Mouse (Mus musculus) gonadal fat pad, adult 2 months (tissue): ENCODE data around the gene Sh3bgrl3. TPM values are rescaled to one million over a fixed set of nuclear protein-coding genes. Genes with fewer than 3 reads are reported as not detected.

Experiments used
- DNase-seq: peaks from one replicate; pipeline ENCODE4 v3.0.0-alpha.2; 2012; ENCODE audit warnings: low read depth
- polyA plus RNA-seq: library from polyadenylated mRNA; depleted of rRNA; stranded (reverse); fragments of >200 nt; gene quantifications from 2 replicates; pipeline ENCODE4 v1.2.3, GENCODE M21; 2012

The Sh3bgrl3 gene
- polyA plus RNA-seq, 1 experiment: 1,090 TPM

DNA sequence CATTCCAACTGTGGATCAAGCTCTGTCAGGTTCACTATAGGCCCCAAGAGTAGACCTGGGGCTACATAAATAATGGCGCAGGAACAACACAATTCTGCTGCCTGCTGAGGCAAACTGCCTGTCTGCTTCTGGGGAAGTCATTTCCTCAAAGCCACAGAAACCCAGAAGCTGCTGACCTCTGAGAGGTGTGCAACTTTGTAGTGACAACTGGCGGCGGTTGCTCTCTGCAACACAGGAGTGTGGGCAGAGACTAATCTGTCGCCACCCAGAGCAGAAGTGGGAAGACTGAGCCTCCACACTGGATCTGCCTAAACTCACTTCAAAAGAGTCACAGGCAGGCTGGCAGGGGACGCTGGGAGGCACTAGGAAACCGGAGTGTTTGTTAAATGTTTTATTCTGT is 893 bp upstream of the Sh3bgrl3 start:
- no peak for DNase-seq

DNA sequence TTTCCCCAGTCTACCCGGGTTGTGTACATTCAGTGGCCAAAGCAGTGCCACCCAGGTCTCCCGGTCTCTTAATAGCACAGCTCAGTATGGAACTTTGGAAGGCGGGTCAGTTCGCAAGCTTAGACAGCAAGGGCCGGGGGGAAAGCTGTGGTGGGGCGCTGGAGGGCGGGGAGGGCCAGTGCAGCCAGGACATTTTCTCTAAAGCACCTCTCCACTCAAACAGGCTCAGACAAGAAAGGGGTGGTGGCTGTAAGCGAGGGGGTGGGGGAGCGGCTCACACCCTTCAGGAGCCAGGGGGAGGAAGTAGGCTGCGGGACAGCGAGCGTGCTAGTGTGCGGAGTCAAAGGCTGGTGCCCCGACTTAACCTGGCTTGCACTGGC is 384 bp upstream of the Sh3bgrl3 start:
- DNase-seq: no peak

DNA sequence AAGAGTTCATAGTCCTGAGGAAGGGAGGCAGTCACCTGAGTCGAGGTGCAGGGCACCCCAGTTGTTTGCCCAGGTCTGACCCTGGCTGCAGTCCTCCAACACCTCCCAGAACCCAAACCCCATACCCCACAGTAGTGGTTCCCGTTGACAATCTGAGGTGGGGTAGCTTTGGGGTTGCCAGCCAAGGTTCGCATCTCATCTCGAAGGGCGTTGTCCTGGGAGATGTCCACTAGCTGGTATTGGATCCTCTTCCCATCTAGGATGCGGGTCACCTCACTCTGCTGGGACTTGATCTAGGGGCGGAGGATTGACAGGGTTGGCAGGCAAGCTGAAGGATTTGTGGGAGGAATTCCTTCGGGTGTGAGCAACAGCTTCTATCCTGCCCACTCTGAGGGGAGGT is 796 bp downstream of the Sh3bgrl3 start:
- no peak for DNase-seq

DNA sequence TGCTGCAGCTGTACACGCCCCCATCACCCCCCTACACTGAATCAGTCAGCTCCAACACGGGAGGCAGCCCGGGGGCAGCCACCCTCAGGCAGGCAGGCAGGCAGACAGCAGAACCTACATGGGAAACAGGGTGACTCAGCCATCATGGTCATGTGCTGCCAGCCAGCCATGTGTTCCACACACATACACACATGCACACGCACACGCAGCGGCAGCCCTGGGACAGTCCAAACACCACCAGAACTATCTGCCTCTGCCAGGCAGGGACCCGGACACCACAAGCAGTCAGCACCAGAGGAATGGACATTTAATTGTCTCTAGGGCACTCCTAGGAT is 1.5 kb downstream of the Sh3bgrl3 start:
- DNase-seq: no peak

DNA sequence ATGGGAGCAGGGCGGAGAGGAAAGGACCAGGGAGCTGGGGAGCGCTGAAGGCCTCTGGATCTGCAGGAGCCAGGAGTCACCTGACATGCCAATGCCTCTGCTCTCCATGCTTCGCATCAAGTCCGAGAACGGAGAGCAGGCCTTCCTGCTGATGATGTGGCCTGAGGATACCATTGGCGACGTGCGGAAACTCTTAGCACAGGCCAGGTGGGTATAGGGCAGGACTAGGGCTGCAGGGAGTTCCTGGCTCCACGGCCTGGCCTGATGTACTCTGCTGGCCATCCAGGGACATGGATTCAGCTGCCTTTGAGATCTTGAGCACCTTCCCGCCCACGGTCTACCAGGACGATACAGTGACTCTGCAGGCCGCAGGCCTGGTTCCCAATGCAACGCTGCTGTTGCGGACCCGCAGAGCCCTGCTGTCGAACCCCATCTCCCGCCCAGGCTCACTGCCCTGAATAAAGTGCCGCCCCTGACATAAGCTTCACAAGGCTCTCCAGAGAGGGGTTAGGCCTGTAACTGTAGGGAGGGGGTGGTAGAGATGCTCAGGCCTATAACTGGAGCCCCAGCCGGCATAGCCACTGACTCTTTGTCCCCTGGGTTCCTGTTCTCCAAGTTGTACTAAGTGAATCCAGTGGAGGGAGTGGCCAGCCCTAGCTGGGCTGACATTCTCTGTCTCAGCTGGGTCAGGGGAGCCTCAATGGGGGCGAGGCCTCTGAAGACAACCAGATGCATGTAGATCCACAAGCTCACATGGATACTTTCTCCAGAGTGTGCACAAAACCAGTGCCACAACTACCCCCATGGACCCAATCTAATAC is 2.1 kb downstream of the Sh3bgrl3 start:
- DNase-seq: no peak

DNA sequence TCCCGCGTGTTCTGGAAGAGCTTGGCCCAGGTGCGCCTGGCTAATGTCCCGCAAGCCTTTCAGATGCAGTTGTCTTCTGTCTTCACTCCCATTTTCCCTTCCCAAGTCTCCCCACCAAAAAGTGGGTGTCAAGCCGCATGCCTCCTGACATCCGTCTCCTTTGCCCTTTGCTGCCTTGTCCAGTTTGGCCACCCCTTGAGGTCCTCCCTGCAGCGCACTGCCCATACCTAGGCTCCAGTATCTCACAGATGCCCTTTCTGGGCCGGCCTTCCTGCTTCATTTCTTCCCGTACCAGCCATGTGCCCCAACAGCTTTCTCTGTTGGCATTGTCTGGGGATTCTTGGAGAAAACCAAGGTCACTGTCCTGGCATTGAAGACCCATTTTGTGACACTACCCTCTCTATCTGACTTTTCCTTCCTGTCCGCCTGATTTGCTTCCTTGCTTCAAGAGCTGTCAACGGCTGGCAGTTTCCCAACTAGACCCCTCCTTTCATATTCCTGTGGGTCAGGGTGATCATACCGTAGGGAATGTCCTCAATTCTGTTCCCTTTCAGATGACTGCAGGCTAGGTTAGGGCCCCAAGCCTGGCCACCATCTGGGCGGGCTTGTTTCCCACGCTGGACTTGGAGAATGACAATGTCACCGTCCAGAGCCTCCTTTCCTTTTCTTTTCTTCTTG is 3.1 kb downstream of the Sh3bgrl3 start:
- no peak for DNase-seq

DNA sequence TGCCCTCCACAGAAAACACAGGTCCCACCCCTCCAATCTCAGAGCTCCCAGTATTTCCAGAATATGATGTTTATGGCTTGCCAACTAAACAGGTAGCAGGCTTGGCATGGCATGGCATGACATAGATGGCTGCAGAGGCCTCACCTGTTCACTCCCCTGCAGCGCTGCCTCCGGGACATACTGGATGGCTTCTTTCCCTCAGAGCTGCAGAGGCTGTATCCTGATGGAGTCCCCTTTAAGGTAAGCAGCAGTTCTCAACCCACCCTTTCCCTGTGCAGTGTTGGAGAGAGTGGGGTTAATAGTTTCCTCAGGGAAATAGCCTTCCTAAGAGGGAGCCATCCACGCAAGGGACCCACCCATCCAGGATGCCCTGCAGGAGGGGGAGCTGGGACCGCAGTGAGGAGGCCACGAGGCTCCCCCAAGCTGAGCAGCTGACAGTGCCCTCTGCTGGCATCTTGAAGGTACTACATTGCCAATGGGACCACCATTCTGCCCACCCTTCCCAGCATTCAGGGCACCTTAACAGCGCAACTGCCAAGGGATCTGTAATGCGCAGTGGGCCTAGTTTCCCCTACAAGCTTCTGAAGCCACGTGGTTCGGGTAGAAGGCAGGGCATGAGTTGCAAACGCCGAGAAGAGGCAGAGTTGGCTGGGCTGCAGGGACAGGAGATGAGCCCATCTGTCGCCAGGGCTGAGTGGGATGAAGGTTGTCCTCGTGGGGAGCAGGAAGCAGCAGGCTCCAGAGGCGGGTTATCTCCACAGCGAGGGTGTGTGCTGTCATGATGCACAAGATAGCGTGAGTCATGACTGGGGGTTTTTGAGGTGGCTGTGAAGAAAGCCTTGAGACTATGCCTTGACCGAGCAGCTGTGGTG is 4.7 kb downstream of the Sh3bgrl3 start:
- DNase-seq: no peak

DNA sequence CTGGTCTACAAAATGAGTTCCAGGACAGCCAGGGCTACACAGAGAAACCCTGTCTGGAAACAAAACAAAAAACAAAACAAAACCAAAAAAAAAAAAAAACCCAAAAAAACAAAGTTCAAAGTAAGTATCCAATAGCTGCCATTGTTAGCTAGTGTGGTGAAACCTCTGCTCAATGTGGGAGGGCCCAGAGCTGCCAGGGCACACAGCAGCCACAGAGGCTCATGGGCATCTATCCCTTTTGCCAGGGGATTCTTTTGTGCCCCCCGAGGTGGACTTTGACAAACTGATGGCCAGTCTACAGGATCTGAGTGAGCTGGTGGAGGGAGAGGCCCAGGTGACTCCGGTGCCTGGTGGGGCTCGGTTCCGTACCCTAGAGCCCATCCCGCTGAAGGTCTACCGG is 5.4 kb downstream of the Sh3bgrl3 start:
- DNase-seq: no peak

DNA sequence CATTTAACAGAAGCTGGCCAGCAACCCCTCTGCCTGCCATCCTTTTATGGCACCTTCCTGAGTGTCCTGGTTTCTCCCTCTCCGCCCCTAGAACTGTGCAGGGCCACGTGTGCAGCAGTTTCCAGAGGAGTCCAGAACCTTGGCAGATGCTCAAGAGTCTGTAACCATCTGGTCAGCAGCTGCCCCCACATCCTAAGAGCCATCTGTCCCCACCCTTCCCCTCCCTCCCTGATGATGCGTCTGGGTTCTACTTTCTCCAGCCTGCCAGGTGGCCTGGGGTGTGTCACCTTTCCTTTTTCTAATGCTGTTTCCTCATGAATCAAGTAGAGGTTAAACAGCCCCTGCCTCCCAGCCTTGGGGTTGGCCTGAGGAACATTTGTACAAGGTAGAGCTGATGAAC is 6.3 kb downstream of the Sh3bgrl3 start:
- no peak for DNase-seq

DNA sequence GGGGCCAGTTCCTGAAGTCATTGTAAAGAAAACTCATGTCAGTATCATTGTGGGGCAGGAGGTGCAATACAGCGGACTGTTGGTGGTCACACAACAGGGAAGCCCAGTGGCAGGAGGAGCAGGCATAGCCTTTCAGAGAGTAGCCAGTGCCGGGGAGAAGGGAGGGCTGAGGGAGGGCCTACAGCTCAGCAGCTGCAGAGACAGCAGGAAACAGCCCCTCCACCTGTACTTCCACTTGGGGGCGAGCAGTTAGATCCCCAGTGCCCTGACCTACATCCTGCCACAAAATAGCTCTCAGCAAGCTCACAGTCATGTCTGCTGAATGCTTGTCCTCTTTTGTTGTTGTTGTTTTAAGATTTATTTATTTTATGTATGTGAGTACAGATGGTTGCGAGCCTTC is 7.0 kb downstream of the Sh3bgrl3 start:
- no peak for DNase-seq

DNA sequence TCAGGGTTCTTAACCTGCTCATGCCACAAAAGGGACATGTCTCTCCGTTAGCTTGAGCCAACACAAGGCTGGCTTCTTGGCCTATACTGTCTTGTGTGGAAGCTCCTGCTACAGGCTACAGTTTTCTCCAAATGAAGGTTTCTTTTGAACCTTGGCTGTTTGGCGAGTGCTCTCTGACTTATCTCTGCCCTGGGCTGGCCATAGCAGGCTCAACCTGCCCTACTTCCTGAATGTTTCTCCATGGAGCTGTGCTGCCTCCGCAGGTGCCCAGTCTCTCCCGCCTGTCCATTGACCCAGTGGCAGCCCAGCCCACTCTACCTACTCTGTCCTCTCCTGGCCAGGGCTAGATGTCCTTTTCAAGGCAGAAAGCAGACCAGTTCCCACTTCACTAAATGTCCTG is 7.7 kb downstream of the Sh3bgrl3 start:
- DNase-seq: no peak

DNA sequence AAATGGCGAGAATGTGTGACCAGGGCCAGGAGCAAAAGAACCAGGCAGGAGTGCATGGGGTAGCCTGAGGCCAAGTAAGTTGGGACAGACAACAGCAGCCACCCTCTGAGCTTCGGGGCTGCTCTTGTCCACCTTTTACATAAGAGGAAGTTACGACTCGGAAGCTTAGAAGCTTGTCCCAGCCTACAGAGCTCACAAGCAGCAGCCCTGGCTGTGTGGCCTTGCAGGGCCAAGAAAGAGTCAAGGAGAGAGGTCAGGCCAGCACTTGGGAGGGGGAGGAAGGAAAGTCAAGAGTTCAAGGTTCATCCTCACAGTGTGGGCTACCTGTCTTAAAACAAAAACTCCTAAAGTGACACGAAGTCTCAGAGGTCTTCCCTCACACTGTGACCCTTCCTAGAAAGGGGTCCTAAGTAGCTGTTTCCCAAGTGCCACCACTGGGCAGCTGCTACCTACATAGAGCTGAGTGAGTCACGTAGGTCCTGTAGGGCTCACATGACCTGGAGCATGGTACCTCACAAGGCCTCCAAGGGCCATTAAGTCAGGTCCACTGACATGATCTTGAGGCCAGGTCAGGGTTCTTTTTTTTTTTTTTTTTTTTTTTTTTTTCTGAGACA is 8.3 kb downstream of the Sh3bgrl3 start:
- no peak for DNase-seq

DNA sequence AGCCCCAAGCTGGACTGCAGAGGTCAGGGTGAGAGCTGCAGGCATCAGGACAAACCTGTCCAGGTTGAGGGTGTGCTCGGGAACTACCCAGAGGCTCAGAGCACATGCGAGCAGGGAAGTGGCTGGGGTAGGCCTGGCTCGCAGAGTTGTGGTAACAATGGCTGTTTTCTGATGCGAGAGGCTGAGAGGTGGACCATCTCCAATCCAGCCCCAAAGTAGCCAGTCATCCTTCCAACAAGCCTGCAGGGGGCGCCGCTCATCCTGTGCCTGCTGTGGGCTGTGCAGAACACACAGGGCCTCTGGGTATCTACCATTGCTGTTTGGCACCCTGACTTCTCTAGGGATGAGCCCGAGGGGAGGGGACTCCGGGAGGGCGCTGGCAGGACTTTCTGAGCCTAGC is 8.9 kb downstream of the Sh3bgrl3 start:
- DNase-seq: no peak

DNA sequence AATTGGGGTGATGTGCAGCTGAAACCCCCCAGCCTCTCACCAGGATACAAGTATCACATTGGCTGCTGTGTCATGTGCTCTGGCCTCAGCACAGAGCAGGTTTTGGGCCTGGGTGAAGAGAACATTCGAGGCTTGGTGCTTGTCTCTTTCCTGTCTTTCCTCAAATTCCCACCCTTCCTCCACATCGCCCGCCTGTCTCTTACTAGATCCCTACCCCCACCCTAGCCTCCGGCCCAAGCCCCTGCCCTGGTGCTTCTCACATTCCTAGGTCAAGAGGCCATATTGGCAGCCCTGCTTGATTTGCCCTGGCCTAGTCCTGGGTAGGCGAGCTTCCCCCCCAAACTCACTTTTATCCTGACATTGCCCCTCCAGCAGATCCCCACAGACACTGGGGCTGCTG is 9.5 kb downstream of the Sh3bgrl3 start:
- DNase-seq: no peak

DNA sequence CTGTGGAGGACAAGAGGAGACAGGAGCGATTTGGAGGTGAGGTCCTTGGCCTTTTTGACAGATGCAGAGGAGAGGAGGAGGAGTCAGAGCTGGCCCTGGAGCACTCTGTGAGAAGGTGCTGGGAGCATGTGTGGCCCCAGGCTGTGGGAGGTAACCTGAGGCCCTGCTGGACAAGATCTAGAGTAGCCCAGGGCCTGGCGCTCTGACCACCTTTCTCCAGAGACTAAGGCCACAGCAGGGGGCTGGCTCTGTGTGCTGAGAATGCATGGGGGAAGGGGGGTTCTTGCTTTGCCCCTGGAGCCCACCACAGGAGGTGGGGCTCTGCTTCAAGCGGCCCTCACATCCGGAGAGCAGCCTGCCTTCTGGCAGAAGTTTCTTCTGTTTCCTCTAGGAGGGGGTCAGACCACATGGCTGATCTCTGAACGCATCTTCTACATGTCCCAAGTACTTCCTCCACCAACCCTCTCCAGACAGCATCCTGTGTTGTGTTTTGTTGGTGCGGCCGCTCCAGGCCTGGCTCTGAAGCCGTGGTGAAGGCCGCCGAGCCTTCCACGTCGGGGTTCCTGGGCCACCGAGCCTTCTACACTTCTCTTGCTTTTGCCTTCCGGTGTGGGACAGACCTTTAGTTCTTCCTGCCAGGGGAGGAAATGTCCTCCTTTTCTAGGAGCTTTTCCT is 10.3 kb downstream of the Sh3bgrl3 start:
- no peak for DNase-seq

DNA sequence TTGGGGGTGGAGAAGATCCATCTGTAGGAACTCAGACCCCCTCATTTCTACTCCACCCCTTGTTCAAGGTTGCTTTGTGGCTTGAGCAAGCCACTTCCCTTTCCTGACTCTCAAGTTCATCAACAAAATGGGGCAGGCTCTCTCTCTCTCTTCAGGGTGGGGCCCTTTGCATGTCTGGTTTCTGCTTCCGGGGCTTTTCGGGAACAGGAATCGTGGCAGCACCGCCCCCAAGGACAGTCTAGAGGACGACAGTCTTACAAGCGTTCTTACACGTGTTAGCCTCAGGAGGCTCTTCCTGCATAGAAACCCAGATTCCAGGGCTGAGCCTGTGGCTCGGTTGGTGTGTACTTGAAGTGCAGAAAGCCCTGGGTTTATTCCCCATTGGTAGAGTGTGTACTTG is 11.6 kb downstream of the Sh3bgrl3 start:
- no peak for DNase-seq

DNA sequence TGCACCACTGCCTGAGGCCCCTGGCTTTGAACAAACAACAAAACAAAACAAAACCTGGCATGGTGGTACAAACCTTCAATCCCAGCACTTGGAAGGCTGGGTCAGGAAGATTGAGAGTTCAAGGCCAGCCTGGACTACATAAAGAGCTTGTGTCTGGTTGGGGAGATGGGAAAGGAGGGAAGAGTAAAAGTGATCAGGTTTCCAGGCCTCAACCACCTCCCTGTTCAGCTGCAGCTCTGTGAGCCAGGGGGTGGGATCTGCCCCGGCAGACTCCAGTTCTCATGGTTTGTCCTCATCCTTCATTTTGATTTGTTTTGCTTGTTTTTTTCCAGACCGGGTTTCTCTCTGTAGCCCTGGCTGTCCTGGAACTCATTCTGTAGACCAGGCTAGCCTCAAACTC is 12.1 kb downstream of the Sh3bgrl3 start:
- no peak for DNase-seq

DNA sequence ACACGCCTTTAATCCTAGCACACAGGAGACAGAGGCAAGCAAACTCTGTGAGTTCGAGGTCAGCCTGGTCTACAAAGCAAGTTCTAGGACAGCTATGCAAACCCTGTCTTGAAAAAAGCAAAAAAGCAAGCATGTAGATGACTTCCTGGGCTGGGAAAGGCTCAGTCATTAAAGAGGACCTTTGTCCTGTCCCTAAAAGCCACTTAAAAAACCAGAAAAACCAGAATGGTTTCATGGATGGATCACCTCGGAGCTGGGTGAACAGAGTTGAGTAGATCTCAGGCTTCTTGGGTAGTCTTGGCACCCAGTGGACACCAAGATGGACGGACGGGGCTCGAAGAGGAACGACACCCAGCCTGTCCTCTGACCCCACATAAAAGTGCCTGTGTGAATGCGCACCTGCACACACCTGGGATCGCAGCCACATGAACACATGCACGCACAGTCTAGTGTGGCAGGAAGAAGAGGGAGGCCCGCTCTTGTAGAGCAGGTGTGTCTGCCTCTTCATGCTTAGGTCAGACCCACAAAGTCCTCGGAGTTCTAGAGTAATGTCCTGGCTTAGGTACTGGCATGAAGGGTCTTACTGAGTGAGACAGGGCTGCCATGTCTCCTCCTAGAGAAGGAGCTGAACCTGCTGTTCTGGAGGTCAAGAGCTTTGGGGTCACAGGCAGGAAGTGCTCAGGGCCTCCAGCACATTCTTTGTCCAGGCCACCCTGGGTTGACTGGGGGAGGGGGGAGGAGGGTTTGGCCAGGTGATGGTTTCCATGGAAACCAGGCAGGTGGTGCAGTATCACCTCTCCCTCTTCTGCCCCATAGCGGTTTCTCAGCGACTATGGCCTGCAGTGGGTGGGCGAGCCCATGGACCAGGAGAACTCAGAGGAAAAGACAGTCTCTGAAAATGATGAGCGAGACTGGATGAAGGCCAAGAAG is 13.1 kb downstream of the Sh3bgrl3 start:
- DNase-seq: no peak

DNA sequence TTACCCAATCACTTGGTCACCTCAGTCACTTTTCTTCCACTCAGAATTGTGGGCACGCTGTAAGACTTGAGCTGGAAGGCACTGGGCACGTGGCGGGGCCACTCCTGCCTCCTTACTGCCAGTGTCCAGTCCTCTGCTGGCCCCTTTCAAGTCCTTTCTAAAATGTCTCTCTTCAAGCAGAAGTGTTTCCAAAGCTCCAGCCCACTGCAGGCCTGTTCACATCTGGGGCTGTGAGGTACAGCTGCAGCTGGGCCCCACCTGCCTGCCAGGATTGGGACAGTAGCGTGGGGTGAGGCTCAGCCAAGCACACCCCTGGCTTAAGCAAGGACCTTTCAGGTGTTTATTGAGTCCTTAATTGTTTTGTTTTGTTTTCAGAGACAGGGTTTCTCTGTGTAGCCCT is 14.6 kb downstream of the Sh3bgrl3 start:
- DNase-seq: no peak

DNA sequence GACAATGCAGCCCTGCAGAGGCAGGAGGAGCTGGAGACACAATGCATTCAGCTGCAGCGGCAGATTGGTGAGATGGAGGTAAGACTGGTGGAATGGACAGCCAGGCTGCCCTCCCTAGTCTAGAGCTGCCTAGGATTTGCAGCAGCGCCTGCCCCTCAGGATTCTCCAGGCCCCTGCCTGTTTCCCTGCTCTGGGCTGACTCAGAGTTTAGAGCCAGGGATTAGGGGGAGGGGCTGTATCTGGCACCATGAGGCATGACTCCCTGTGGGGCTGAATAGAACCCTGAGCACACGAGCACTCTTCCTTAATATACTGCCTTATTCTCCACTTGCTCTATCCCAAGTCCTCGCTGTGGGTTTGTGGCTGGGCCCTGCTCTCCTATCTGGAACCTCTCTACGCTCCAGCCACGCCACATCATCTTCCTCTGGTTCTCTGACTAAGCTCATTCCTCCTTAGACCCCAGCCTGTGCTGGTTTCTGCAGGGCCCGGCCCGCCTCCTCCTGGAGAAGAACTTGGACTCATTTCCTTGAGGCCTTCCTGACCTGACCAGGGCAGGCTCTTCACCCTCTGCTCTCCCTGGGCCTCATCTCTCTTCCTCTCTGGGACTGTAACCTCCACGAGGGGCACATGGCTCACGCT is 15.1 kb downstream of the Sh3bgrl3 start:
- no peak for DNase-seq
